Mouse (Mus musculus): ENCODE measurements at regions not wholly inside any gene's neighbourhood (a gene's known extent, or its start where the extent isn't known, plus 50 kb on each side); places are given as distances from the start of the nearest gene placed in this dataset.

GRCm38 (mm10) chr4:148723208-148723607 lies 80.1 kb downstream of the Gm572 start:
- DNase-seq = no peak
- intact Hi-C loops (cut with DNase I) = no loop called here

- intact Hi-C loops (cut with DNase I) = no loop called here
- DNase-seq = no peak
These were observed 80.1 kb upstream of the Casz1 start for GRCm38 (mm10) chr4:148723934-148724719.

- no peak for DNase-seq
- intact Hi-C loops (cut with DNase I) = no loop called here
These were observed 75.4 kb upstream of the Casz1 start for GRCm38 (mm10) chr4:148728800-148729199.

GRCm38 (mm10) chr4:148731586-148731985 lies 72.6 kb upstream of the Casz1 start:
- DNase-seq = no peak
- intact Hi-C loops (cut with DNase I) = no loop called here

GRCm38 (mm10) chr4:148734061-148734460 lies 70.2 kb upstream of the Casz1 start:
- intact Hi-C loops (cut with DNase I) = no loop called here
- DNase-seq = no peak

- intact Hi-C loops (cut with DNase I) = no loop called here
- DNase-seq = no peak
These were observed 69.7 kb upstream of the Casz1 start for GRCm38 (mm10) chr4:148734547-148734946.

- DNase-seq = no peak
- intact Hi-C loops (cut with DNase I) = no loop called here
These were observed 65.4 kb upstream of the Casz1 start for GRCm38 (mm10) chr4:148738601-148739530.

GRCm38 (mm10) chr4:148742549-148743413 lies 61.4 kb upstream of the Casz1 start:
- peak; percentile 66 to 86 for DNase-seq
- intact Hi-C loops (cut with DNase I) = loop anchor here (1.0 to 5.0 kb wide), 4 partner anchors 160 to 334 kb away; no protein-coding TSS in a partner anchor

GRCm38 (mm10) chr4:148743414-148743844 lies 60.8 kb upstream of the Casz1 start:
- intact Hi-C loops (cut with DNase I) = loop anchor here (1.0 to 5.0 kb wide), 4 partner anchors 159 to 333 kb away; no protein-coding TSS in a partner anchor
- no peak for DNase-seq

- DNase-seq = no peak
- intact Hi-C loops (cut with DNase I) = loop anchor here (5.0 kb wide), 3 partner anchors 158 to 318 kb away; no protein-coding TSS in a partner anchor
These were observed 60.2 kb upstream of the Casz1 start for GRCm38 (mm10) chr4:148744053-148744452.

GRCm38 (mm10) chr4:148746460-148747314 lies 57.5 kb upstream of the Casz1 start:
- DNase-seq = peak; percentile 57 to 65
- intact Hi-C loops (cut with DNase I) = loop anchor here (2.0 to 5.0 kb wide), 3 partner anchors 36 to 301 kb away; partner anchors contain the start of gene Casz1

- DNase-seq = peak in 1 of 2 experiments; percentile 56
- intact Hi-C loops (cut with DNase I) = loop anchor here (2.0 to 5.0 kb wide), 3 partner anchors 36 to 300 kb away; partner anchors contain the start of gene Casz1
These were observed 56.9 kb upstream of the Casz1 start for GRCm38 (mm10) chr4:148747315-148747644.

GRCm38 (mm10) chr4:148750030-148750429 lies 54.2 kb upstream of the Casz1 start:
- DNase-seq = peak in 1 of 2 experiments; percentile 41
- intact Hi-C loops (cut with DNase I) = no loop called here

GRCm38 (mm10) chr4:148751591-148751990 lies 52.6 kb upstream of the Casz1 start:
- no peak for DNase-seq
- intact Hi-C loops (cut with DNase I) = no loop called here

GRCm38 (mm10) chr4:148752360-148753093 lies 51.7 kb upstream of the Casz1 start:
- no peak for DNase-seq
- intact Hi-C loops (cut with DNase I) = no loop called here

- DNase-seq = no peak
- intact Hi-C loops (cut with DNase I) = no loop called here
These were observed 51.0 kb upstream of the Casz1 start for GRCm38 (mm10) chr4:148753143-148753798.

GRCm38 (mm10) chr4:148753849-148754248 lies 50.4 kb upstream of the Casz1 start:
- no peak for DNase-seq
- intact Hi-C loops (cut with DNase I) = no loop called here

Data from heart, postnatal 10 days (tissue).